Comparison of ENCODE assay signal across 8 mouse cellular contexts in the genomic region with DNA sequence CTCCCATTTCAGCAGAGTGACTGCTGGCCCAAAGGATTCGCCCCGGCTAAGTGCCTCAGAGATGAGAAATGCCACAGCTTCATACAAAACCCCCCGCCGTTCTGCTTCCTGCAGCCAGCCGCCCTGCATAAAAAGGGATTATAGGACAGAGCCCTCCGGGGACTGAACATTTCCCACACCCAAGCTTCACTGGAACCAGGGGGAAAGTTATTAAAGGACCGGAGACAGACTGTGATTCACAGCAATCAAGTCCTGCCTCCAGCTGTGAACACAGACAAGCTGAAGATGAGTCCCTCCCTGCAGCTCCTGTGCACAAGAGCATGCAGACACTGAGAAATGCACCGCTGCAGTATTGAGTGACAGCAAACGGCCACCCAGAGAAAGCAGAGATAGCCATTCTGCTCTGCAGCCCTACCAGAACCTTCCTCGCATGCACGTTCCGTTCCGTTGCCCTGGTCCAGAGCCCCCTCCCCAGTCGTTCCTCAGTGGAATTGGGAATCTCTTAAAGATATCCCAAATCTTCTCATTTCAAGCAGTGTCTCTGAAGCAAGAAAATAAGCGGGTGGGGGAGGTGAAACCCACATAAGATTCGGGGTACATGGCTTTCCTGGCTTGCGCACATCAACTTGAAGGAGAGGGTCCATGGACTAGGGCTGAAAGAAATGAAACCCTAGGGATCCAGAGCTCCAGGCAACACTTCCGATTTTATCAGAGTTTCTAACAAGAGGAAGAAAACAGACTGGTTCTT. TPM values are rescaled to one million over a fixed set of nuclear protein-coding genes. Genes with fewer than 3 reads are reported as not detected.
DNase-seq lines count a peak whose midpoint lies in the region; ATAC-seq lines count a peak whose summit lies in the region.

No protein-coding gene starts in this region.

- no peak for DNase-seq in lung, postnatal 10 days
- DNase-seq in cerebellum, adult 9-10 months = no peak
- no peak for DNase-seq in layer of hippocampus, adult 11-12 months (ENCODE audit: low spot score)
- DNase-seq in thymus, postnatal 25 days = no peak

- peaks cover 19% of the 10 kb centered on the region for H3K4me1 ChIP-seq in lung, embryonic 16.5 days (replicated peaks; ENCODE audit: control insufficient read depth, insufficient read depth, low read length)
- peaks cover 43% of the 10 kb centered on the region for H3K4me1 ChIP-seq in heart, embryonic 11.5 days (ENCODE audit: control insufficient read depth, insufficient read depth, low read length)
- H3K4me1 ChIP-seq in limb, embryonic 15.5 days = peaks cover 40% of the 10 kb centered on the region
- peaks cover 35% of the 10 kb centered on the region for H3K4me1 ChIP-seq in stomach, embryonic 16.5 days (ENCODE audit: control insufficient read depth, insufficient read depth, low read length)

- peak overlapping the region; percentile 37 for H3K4me2 ChIP-seq in lung, embryonic 16.5 days (ENCODE audit: low read depth, low read length)
- peak overlapping the region; percentile 57 for H3K4me2 ChIP-seq in heart, embryonic 11.5 days
- peak overlapping the region; percentile 34 for H3K4me2 ChIP-seq in limb, embryonic 15.5 days
- H3K4me2 ChIP-seq in stomach, embryonic 16.5 days (ENCODE audit: low read depth, low read length) = peak overlapping the region; percentile 46

- 8% methylated on average over 18 of the region's 18 CpGs for WGBS in lung, embryonic 16.5 days
- WGBS in heart, embryonic 11.5 days (ENCODE audit: insufficient replicate concordance) = 7% methylated on average over 18 of the region's 18 CpGs
- WGBS in limb, embryonic 15.5 days = 4% methylated on average over 18 of the region's 18 CpGs
- WGBS in stomach, embryonic 16.5 days = 11% methylated on average over 18 of the region's 18 CpGs

- H3K9me3 ChIP-seq in lung, embryonic 16.5 days (ENCODE audit: control insufficient read depth, low read length) = no peaks in the 10 kb centered on the region
- no peaks in the 10 kb centered on the region for H3K9me3 ChIP-seq in heart, embryonic 11.5 days (replicated peaks; ENCODE audit: control insufficient read depth, low read length)
- H3K9me3 ChIP-seq in limb, embryonic 15.5 days = no peaks in the 10 kb centered on the region
- H3K9me3 ChIP-seq in stomach, embryonic 16.5 days (replicated peaks; ENCODE audit: control insufficient read depth, low read length) = no peaks in the 10 kb centered on the region

- no peak overlapping the region for H3K27ac ChIP-seq in lung, embryonic 16.5 days (ENCODE audit: low read length)
- H3K27ac ChIP-seq in heart, embryonic 11.5 days (ENCODE audit: low read depth, low read length) = no peak overlapping the region
- H3K27ac ChIP-seq in limb, embryonic 15.5 days = no peak overlapping the region
- H3K27ac ChIP-seq in stomach, embryonic 16.5 days (ENCODE audit: low read length) = no peak overlapping the region

- H3K9ac ChIP-seq in lung, embryonic 16.5 days (ENCODE audit: low read length) = no peak overlapping the region
- H3K9ac ChIP-seq in heart, embryonic 11.5 days (ENCODE audit: low read depth, low read length) = peak overlapping the region; percentile 44
- no peak overlapping the region for H3K9ac ChIP-seq in limb, embryonic 15.5 days
- H3K9ac ChIP-seq in stomach, embryonic 16.5 days (ENCODE audit: low read length) = peak overlapping the region; percentile 40; the same call in 1 of the 2 replicates

- H3K4me3 ChIP-seq in lung, embryonic 16.5 days (ENCODE audit: low read length) = peak overlapping the region; percentile 14; the same call in 1 of the 2 replicates
- H3K4me3 ChIP-seq in heart, embryonic 11.5 days (ENCODE audit: low read depth, low read length) = peak overlapping the region; percentile 29
- peak overlapping the region; percentile 8; the same call in 1 of the 2 replicates for H3K4me3 ChIP-seq in limb, embryonic 15.5 days
- peak overlapping the region; percentile 22 for H3K4me3 ChIP-seq in stomach, embryonic 16.5 days (replicated peaks; ENCODE audit: low read length)

- no peaks in the 10 kb centered on the region for H3K36me3 ChIP-seq in lung, embryonic 16.5 days (ENCODE audit: control insufficient read depth, insufficient read depth, low read length)
- H3K36me3 ChIP-seq in heart, embryonic 11.5 days (ENCODE audit: control insufficient read depth, insufficient read depth, low read length) = no peaks in the 10 kb centered on the region
- no peaks in the 10 kb centered on the region for H3K36me3 ChIP-seq in limb, embryonic 15.5 days
- H3K36me3 ChIP-seq in stomach, embryonic 16.5 days (ENCODE audit: control insufficient read depth, insufficient read depth, low read length) = no peaks in the 10 kb centered on the region

- peaks cover 53% of the 10 kb centered on the region for H3K27me3 ChIP-seq in lung, embryonic 16.5 days (ENCODE audit: control insufficient read depth, insufficient read depth, low read depth, low read length)
- peaks cover 31% of the 10 kb centered on the region; the same call in 1 of the 2 replicates for H3K27me3 ChIP-seq in heart, embryonic 11.5 days (ENCODE audit: control insufficient read depth, insufficient read depth, low read length)
- H3K27me3 ChIP-seq in limb, embryonic 15.5 days = peaks cover 56% of the 10 kb centered on the region
- peaks cover 19% of the 10 kb centered on the region for H3K27me3 ChIP-seq in stomach, embryonic 16.5 days (ENCODE audit: control insufficient read depth, insufficient read depth, low read length)

- ATAC-seq in lung, embryonic 16.5 days (ENCODE audit: low read depth) = no peak
- no peak for ATAC-seq in heart, embryonic 11.5 days (replicated peaks; ENCODE audit: insufficient number of reproducible peaks, low FRiP score, low TSS enrichment)
- ATAC-seq in limb, embryonic 15.5 days (ENCODE audit: insufficient number of reproducible peaks, low FRiP score, low TSS enrichment, low read depth) = no peak
- no peak for ATAC-seq in stomach, embryonic 16.5 days (ENCODE audit: insufficient read depth, low FRiP score)

RNA-seq across cellular contexts. Expression of a gene that starts 2.8 kb away (rescaled TPM):
- 6.6 and 7.2 TPM in 2 replicates for polyA plus RNA-seq in lung, embryonic 16.5 days (2015; fragmentation: Nextera tagmentation; extraction: Ambion mirVana)
- 36.2 and 40.0 TPM in 2 replicates for polyA plus RNA-seq in heart, embryonic 11.5 days (2014; fragmentation: Nextera tagmentation; extraction: Ambion mirVana)
- 5.8 and 7.1 TPM in 2 replicates for polyA plus RNA-seq in limb, embryonic 15.5 days (2015; fragmentation: Nextera tagmentation; extraction: Ambion mirVana)
- polyA plus RNA-seq in stomach, embryonic 16.5 days (2015; fragmentation: Nextera tagmentation; extraction: Ambion mirVana) = 44.3 and 46.4 TPM in 2 replicates

RNA-seq across cellular contexts. Expression of a gene that starts 20.5 kb away (rescaled TPM):
- 0.19 and 0.23 TPM in 2 replicates for polyA plus RNA-seq in lung, embryonic 16.5 days (2015; fragmentation: Nextera tagmentation; extraction: Ambion mirVana)
- 0.11 and 0.19 TPM in 2 replicates for polyA plus RNA-seq in heart, embryonic 11.5 days (2014; fragmentation: Nextera tagmentation; extraction: Ambion mirVana)
- polyA plus RNA-seq in limb, embryonic 15.5 days (2015; fragmentation: Nextera tagmentation; extraction: Ambion mirVana) = 0.11 and 0.33 TPM in 2 replicates
- polyA plus RNA-seq in stomach, embryonic 16.5 days (2015; fragmentation: Nextera tagmentation; extraction: Ambion mirVana) = 1.7 and 1.8 TPM in 2 replicates

RNA-seq across cellular contexts. Expression of a gene that starts 29.0 kb away (rescaled TPM):
- polyA plus RNA-seq in lung, embryonic 16.5 days (2015; fragmentation: Nextera tagmentation; extraction: Ambion mirVana) = 32.0 and 33.3 TPM in 2 replicates
- 44.1 and 53.2 TPM in 2 replicates for polyA plus RNA-seq in heart, embryonic 11.5 days (2014; fragmentation: Nextera tagmentation; extraction: Ambion mirVana)
- 29.8 and 32.7 TPM in 2 replicates for polyA plus RNA-seq in limb, embryonic 15.5 days (2015; fragmentation: Nextera tagmentation; extraction: Ambion mirVana)
- polyA plus RNA-seq in stomach, embryonic 16.5 days (2015; fragmentation: Nextera tagmentation; extraction: Ambion mirVana) = 28.2 and 28.3 TPM in 2 replicates

RNA-seq across cellular contexts. Expression of a gene that starts 31.6 kb away (rescaled TPM):
- polyA plus RNA-seq in lung, embryonic 16.5 days (2015; fragmentation: Nextera tagmentation; extraction: Ambion mirVana) = 13.3 and 111 TPM in 2 replicates
- 13.6 and 55.4 TPM in 2 replicates for polyA plus RNA-seq in heart, embryonic 11.5 days (2014; fragmentation: Nextera tagmentation; extraction: Ambion mirVana)
- polyA plus RNA-seq in limb, embryonic 15.5 days (2015; fragmentation: Nextera tagmentation; extraction: Ambion mirVana) = 3.6 and 17.5 TPM in 2 replicates
- 257 and 347 TPM in 2 replicates for polyA plus RNA-seq in stomach, embryonic 16.5 days (2015; fragmentation: Nextera tagmentation; extraction: Ambion mirVana)

RNA-seq across cellular contexts. Expression of a gene that starts 40.9 kb away (rescaled TPM):
- 52.8 and 59.4 TPM in 2 replicates for polyA plus RNA-seq in lung, embryonic 16.5 days (2015; fragmentation: Nextera tagmentation; extraction: Ambion mirVana)
- 12.1 and 18.4 TPM in 2 replicates for polyA plus RNA-seq in heart, embryonic 11.5 days (2014; fragmentation: Nextera tagmentation; extraction: Ambion mirVana)
- 94.7 and 98.6 TPM in 2 replicates for polyA plus RNA-seq in limb, embryonic 15.5 days (2015; fragmentation: Nextera tagmentation; extraction: Ambion mirVana)
- polyA plus RNA-seq in stomach, embryonic 16.5 days (2015; fragmentation: Nextera tagmentation; extraction: Ambion mirVana) = 68.0 and 77.1 TPM in 2 replicates

Comparison
In these comparisons a context has a peak if more than half of its experiments do, and no peak if none do; other contexts are left out.
1. H3K9ac ChIP-seq: peak in heart, embryonic 11.5 days (single experiment) and stomach, embryonic 16.5 days (single experiment); none in lung, embryonic 16.5 days (single experiment) and limb, embryonic 15.5 days (single experiment).
2. Peak in every context shown above with its lines, with median percentiles within 50 percentile points of each other: H3K4me2 ChIP-seq and H3K4me3 ChIP-seq.